Mouse (Mus musculus) kidney, embryonic 16.5 days (tissue): Measurements from ENCODE around the gene Tmem138. TPM values are rescaled to one million over a fixed set of nuclear protein-coding genes. Genes with fewer than 3 reads are reported as not detected.

Experiments
- ATAC-seq: fragments of 200-750 bp; cut with Nextera tagmentation; 2 replicates; pipeline ENCODE4 v1.8.0; 2017; ENCODE audit warnings: moderate TSS enrichment; ENCODE audit not compliant: low FRiP score, low TSS enrichment
- H3K27ac ChIP-seq: fragments of 300-500 bp; sonication (generic); 2 replicates; pipeline ENCODE4 v1.5.1; 2014; ENCODE audit warnings: low read length
- H3K27me3 ChIP-seq: fragments of 300-500 bp; sonication (generic); 2 replicates; pipeline ENCODE4 v1.6.1; 2014; ENCODE audit warnings: low read length, control low read depth, mixed read lengths; ENCODE audit not compliant: insufficient read depth
- H3K36me3 ChIP-seq: fragments of 300-500 bp; sonication (generic); 2 replicates; pipeline ENCODE4 v1.6.1; 2014; ENCODE audit warnings: low read length, control low read depth, mixed read lengths; ENCODE audit not compliant: insufficient read depth
- H3K4me1 ChIP-seq: fragments of 300-500 bp; sonication (generic); 2 replicates; pipeline ENCODE4 v1.6.1; 2014; ENCODE audit warnings: low read length, control low read depth, mixed read lengths; ENCODE audit not compliant: insufficient read depth
- H3K4me2 ChIP-seq: fragments of 300-500 bp; sonication (generic); replicated peaks from 2 replicates; pipeline ENCODE4 v1.6.1; 2014; ENCODE audit warnings: low read depth, low read length
- H3K4me3 ChIP-seq: fragments of 300-500 bp; sonication (generic); 2 replicates; pipeline ENCODE4 v1.5.1; 2014; ENCODE audit warnings: mild to moderate bottlenecking, low read length
- H3K9ac ChIP-seq: fragments of 300-500 bp; sonication (generic); replicated peaks from 2 replicates; pipeline ENCODE4 v1.6.1; 2014; ENCODE audit warnings: low read length
- H3K9me3 ChIP-seq: fragments of 300-500 bp; sonication (generic); 2 replicates; pipeline ENCODE4 v1.6.1; 2016; ENCODE audit warnings: low read length, control low read depth
- WGBS: fragments of 180-500 bp; shearing (Covaris S2); extraction: QIAGEN DNeasy Blood & Tissue Kit; methylation state at CpG from one replicate; pipeline ENCODE4 v1.1.7; 2014; 5-methylcytosine and 5-hydroxymethylcytosine counted together
- polyA plus RNA-seq: library from polyadenylated mRNA; unstranded; fragments of >200 nt; fragmentation: Nextera tagmentation; extraction: Ambion mirVana; gene quantifications from 2 replicates; pipeline ENCODE4 v1.2.1, GENCODE M21; 2015

Gene Tmem138
- polyA plus RNA-seq, 1 experiment from 2014 or later = 46.6 TPM

DNA sequence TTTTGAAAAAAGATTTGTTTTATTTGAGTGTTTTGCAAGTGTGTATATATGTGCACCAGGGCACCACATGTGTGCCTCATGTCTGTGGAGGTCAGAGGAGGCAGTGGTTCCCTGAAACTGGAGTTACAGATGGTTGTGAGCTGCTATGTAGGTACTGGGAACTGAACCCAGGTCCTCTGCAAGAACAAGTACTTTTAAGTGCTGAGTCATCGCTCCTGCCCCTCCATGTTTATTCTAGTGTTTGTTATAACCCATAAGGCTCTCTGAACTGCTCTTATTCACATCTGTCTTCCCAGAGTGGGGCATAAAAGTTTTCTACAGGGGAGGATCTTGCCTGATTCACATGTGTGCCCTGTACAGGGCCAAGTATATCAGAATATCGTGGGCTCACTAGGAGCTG lies 22.5 kb upstream of the Tmem138 start:
- H3K4me1 ChIP-seq = peaks cover 14% of the 10 kb centered on the region
- 93% methylated on average over 2 of the region's 2 CpGs for WGBS
- no peak for ATAC-seq

DNA sequence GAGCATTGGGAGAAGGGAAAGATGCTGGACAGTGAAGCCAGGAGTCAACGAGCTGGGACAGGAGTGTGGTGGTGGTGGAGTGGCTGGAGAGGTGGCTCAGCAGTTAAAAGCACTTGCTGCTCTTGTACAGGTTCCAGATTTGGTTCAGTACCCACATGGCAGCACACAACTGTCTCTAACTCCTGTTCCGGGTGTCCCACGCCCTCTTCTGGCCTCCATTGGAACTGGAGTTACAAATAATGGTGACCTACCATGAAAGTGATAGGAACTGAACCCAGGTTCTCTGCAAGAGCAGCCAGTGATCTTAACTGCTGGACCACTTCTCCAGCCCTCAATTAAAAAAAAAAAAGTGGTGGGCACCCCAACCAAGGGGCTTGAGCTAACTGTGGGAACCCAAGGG lies 21.0 kb upstream of the Tmem138 start:
- Histone ChIP-seq H3K4me3 (no peak overlapping the region), H3K9me3 (no peaks in the 10 kb centered on the region), H3K27ac (no peak overlapping the region), H3K9ac (no peak overlapping the region), H3K4me1 (peaks cover 8% of the 10 kb centered on the region), H3K4me2 (no peak overlapping the region), H3K36me3 (peaks cover 31% of the 10 kb centered on the region), H3K27me3 (no peaks in the 10 kb centered on the region)
- no peak for ATAC-seq
- 42% methylated on average over 3 of the region's 3 CpGs for WGBS

More for the DNA sequence above, 22.5 kb upstream of the Tmem138 start:
- Histone ChIP-seq H3K9me3 (no peaks in the 10 kb centered on the region), H3K36me3 (peaks cover 19% of the 10 kb centered on the region), H3K27me3 (no peaks in the 10 kb centered on the region), H3K4me2 (no peak overlapping the region), H3K9ac (no peak overlapping the region), H3K27ac (no peak overlapping the region), H3K4me3 (no peak overlapping the region)

DNA sequence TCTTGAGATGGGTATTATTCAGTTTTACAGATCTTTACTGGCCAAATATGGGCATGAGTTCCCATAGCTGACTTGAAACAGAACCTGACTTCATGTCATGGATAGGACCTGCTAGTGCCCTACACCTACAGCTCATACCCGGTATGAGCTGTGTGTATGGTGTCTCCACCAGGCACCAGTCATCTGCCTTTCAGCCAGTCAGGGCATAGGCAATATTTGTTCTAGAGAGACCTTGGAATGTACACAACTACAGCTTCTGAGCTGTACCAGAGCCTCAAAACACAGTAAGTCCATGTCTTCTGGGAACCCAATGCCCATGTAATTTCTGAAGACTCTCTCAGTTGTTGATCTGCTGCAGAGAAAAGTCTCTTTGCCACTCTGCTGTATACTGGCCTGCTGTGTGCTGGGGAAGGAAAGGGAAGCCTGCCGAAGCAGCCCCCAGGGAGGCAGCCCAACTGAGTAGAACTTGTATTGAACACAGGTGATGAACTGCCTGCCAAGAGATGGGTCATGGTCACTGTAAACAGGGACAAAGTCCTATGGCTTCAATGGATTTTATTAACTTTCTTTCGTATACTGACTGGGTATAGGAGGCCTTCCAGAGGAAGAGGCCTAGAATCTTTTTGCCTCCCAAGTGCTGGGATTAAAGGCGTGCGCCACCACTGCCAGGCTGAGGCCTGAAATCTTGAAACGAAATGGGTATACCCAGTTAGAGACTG lies 14.7 kb upstream of the Tmem138 start:
- no peaks in the 10 kb centered on the region for H3K27me3 ChIP-seq
- WGBS = 93% methylated on average over 6 of the region's 6 CpGs
- H3K4me1 ChIP-seq = no peaks in the 10 kb centered on the region
- H3K4me2 ChIP-seq = no peak overlapping the region
- no peak overlapping the region for H3K9ac ChIP-seq
- no peak overlapping the region for H3K27ac ChIP-seq
- no peak for ATAC-seq
- no peaks in the 10 kb centered on the region for H3K9me3 ChIP-seq
- no peak overlapping the region for H3K4me3 ChIP-seq
- H3K36me3 ChIP-seq = peaks cover 26% of the 10 kb centered on the region

DNA sequence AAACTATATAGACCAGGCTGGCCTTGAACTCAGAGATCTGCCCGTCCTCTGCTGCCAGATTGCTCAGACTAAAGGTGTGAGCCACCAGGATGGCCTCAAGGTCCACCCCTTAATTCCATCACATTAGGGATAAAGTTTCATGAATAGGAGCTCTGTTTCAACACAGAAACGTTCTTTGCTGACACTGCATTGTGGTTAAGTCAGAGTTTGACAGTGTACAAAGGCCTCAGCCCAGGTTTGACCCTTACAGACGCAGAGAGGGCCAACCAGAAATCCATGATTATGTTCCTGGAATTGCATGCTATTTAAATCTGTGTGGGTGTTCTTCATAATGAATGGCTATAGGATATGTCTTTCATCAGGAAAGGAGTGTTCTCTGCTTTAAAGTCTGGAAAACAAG lies 13.1 kb upstream of the Tmem138 start:
- no peaks in the 10 kb centered on the region for H3K4me1 ChIP-seq
- H3K4me2 ChIP-seq = no peak overlapping the region
- H3K27me3 ChIP-seq = no peaks in the 10 kb centered on the region
- H3K9me3 ChIP-seq = no peaks in the 10 kb centered on the region
- no peak overlapping the region for H3K27ac ChIP-seq
- no peak overlapping the region for H3K9ac ChIP-seq
- ATAC-seq = no peak
- WGBS = 72% methylated on average over 3 of the region's 3 CpGs
- no peak overlapping the region for H3K4me3 ChIP-seq
- H3K36me3 ChIP-seq = peaks cover 19% of the 10 kb centered on the region

DNA sequence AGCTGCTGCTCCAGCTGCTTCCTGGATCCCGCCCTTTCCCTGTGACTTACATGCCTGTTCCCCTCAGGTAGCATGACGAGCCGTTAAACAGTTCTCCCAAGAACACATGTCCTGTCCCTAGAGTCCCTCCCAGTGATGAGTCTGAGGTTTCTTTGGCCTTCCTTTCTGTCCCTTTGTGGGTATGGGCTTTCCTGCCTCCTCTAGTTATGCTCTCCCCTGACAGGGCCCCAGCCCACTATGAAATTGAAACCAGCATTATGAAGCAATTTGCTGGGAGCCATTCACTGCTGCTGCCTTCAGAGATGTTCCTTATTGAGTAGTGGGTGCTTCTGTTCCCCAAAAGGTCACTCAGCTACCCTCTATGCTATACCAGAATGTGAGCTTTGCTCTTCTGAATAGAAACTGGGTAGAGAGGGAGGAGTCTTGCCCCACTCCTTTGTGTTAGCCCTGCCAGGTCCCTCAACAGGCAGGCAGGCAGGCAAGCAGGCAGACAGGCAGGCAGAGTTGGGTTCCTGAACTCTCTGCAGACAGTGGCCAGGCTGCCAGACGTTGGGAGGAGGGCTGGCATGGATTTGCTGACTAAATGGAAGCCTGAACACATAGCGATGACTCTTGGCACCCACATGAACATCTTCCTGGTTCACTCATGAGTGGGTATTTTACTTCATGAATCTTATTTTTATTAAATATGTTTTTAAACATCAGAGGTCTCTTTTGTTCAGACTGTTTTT lies 12.1 kb upstream of the Tmem138 start:
- Histone ChIP-seq H3K9ac (no peak overlapping the region), H3K4me3 (no peak overlapping the region), H3K27me3 (no peaks in the 10 kb centered on the region), H3K36me3 (peaks cover 12% of the 10 kb centered on the region; the same call in 1 of the 2 replicates), H3K27ac (no peak overlapping the region), H3K4me1 (no peaks in the 10 kb centered on the region), H3K9me3 (no peaks in the 10 kb centered on the region), H3K4me2 (no peak overlapping the region)
- 67% methylated on average over 5 of the region's 5 CpGs for WGBS
- ATAC-seq = no peak

DNA sequence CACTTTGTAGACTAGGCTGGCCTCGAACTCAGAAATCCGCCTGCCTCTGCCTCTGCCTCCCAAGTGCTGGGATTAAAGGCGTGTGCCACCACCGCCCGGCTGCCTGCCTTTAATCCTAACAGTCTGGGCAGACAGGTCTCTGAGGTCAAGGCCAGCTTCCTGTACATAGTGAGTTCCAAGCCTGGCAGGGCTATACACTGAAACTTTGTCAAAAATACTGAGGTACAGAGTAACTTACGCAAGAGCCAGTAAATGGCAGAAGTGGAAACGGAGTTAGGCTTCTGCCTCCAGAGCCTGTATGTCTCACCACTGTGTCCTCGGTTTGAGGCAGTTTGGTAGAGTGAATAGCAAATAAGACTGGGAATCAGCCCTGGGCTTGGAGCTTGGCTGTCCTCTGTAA lies 10.1 kb upstream of the Tmem138 start:
- no peaks in the 10 kb centered on the region for H3K9me3 ChIP-seq
- 0 out of 2 replicates have a peak, but pooled peaks cover 3% of the 10 kb centered on the region for H3K36me3 ChIP-seq
- ATAC-seq = no peak
- H3K4me3 ChIP-seq = no peak overlapping the region
- no peaks in the 10 kb centered on the region for H3K4me1 ChIP-seq
- H3K4me2 ChIP-seq = no peak overlapping the region
- H3K27me3 ChIP-seq = no peaks in the 10 kb centered on the region
- no peak overlapping the region for H3K27ac ChIP-seq
- no peak overlapping the region for H3K9ac ChIP-seq
- 91% methylated on average over 7 of the region's 8 CpGs for WGBS

DNA sequence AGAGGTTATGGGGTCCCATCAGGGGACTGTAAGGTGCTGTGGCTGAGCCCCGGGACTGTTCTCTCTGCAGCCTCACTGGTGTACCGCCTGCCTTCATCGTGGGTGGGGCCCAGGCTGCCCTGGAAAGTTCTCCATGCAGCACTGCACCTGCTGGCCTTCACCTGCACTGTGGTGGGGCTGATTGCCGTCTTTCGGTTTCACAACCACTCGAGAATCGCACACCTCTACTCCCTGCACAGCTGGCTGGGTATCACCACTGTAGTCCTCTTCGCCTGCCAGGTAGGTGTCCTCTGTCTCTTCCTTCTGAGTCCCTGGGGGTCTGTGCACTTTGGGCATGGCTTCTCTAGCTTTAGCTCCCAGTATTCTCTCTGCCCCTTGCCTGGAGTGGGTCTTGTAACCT lies 8.0 kb upstream of the Tmem138 start:
- Histone ChIP-seq H3K9ac (no peak overlapping the region), H3K4me2 (no peak overlapping the region), H3K27ac (no peak overlapping the region), H3K4me1 (no peaks in the 10 kb centered on the region), H3K36me3 (no peaks in the 10 kb centered on the region), H3K9me3 (no peaks in the 10 kb centered on the region), H3K27me3 (no peaks in the 10 kb centered on the region), H3K4me3 (no peak overlapping the region)
- ATAC-seq = peak; percentile 27; the same call in 1 of the 2 replicates
- WGBS = 84% methylated on average over 8 of the region's 8 CpGs

DNA sequence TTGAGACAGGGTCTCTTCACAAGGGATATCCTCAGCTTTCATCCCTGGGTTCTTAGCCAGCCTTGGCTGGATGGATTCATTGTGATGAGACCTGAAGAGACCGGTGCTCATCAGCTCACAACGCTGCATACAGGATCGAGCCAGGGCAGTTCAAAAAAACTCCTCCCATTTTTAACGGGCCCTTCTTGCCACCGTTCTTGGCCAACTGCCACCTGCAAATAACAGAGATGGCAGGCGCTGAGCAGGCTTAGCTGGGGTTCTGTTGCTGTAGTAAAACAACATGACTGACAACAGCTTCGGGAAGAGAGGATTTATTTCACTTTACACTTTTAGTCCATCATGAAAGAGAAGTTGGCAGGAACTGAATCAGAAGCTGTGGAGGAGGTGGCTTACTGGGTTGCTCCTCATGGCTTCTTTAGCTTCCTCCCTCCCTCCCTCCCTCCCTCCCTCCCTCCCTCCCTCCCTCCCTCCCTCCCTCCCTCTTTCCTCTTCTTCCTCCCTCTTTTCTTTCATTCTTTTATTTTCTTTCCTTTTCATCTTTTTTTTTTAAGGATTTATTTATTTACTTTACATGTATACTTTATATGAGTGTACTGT lies 6.5 kb upstream of the Tmem138 start:
- no peak overlapping the region for H3K4me2 ChIP-seq
- H3K36me3 ChIP-seq = no peaks in the 10 kb centered on the region
- ATAC-seq = no peak
- WGBS = 59% methylated on average over 7 of the region's 7 CpGs
- no peaks in the 10 kb centered on the region; the same call in 1 of the 2 replicates for H3K4me1 ChIP-seq
- H3K27ac ChIP-seq = no peak overlapping the region
- no peaks in the 10 kb centered on the region for H3K27me3 ChIP-seq
- no peak overlapping the region for H3K9ac ChIP-seq
- no peak overlapping the region for H3K4me3 ChIP-seq
- no peaks in the 10 kb centered on the region for H3K9me3 ChIP-seq

DNA sequence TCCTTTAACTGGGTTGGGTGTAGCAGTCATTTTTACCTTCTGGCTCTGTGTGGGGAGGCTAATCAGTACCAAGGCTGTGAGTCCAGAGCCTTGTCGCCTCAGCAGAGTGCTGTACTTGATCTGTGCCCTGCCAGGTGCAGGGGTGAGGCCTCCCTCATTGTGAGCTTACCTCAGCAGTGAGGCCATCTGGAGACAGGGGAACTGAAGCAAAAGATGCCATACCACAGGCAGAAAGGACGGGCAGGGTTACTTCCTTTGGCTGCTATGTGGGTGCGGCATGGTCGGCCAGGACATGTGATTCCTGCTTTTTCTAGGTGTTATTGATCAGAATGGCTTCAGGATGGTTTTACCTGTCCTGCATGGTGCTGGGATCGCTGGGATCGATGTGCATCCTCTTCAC lies 4.8 kb upstream of the Tmem138 start:
- H3K4me3 ChIP-seq = no peak overlapping the region
- H3K27me3 ChIP-seq = no peaks in the 10 kb centered on the region
- ATAC-seq = no peak
- H3K36me3 ChIP-seq = no peaks in the 10 kb centered on the region
- H3K4me2 ChIP-seq = no peak overlapping the region
- H3K9ac ChIP-seq = no peak overlapping the region
- 82% methylated on average over 6 of the region's 6 CpGs for WGBS
- peaks cover 10% of the 10 kb centered on the region for H3K4me1 ChIP-seq
- no peaks in the 10 kb centered on the region for H3K9me3 ChIP-seq
- no peak overlapping the region for H3K27ac ChIP-seq

DNA sequence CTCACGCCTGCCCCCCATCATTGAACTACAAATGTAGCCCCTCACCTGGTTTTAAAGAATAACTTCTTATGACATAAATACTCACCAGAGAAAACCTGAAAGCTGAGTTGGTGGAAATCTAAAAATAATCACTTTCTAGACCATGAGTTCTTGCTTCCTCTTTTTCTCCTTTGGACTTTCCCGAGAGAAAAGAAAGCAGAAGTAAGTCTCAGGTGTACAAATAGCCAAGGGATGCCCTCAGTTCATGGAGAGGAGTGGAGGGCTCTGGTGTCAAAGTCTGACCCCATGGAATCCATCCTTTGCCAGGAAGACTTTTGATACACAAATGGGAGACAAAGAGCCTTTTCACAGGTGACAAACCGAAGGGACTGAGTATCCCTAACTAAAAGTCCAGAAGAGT lies 3.6 kb upstream of the Tmem138 start:
- no peaks in the 10 kb centered on the region for H3K27me3 ChIP-seq
- H3K4me1 ChIP-seq = peaks cover 15% of the 10 kb centered on the region
- no peak overlapping the region for H3K4me2 ChIP-seq
- 83% methylated on average over 3 of the region's 3 CpGs for WGBS
- no peak overlapping the region for H3K4me3 ChIP-seq
- no peak overlapping the region for H3K9ac ChIP-seq
- ATAC-seq = no peak
- no peak overlapping the region for H3K27ac ChIP-seq
- H3K9me3 ChIP-seq = no peaks in the 10 kb centered on the region
- H3K36me3 ChIP-seq = no peaks in the 10 kb centered on the region
